Mouse (Mus musculus) hindbrain, embryonic 14.5 days (tissue): ENCODE measurements at regions not wholly inside any gene's neighbourhood (a gene's known extent, or its start where the extent isn't known, plus 50 kb on each side); places are given as distances from the start of the nearest gene placed in this dataset.

Experiments used
- ATAC-seq: fragments of 200-750 bp; cut with Nextera tagmentation; 2 replicates; pipeline ENCODE4 v1.8.0; 2017; ENCODE audit warnings: moderate number of reproducible peaks, mild to moderate bottlenecking, moderate TSS enrichment, moderate library complexity; ENCODE audit not compliant: low FRiP score
- DNase-seq: peaks from one replicate; pipeline ENCODE4 v3.0.0-alpha.2; 2015; ENCODE audit warnings: low spot score
- H3K27ac ChIP-seq: fragments of 300-500 bp; sonication (generic); 2 replicates; pipeline ENCODE4 v1.5.1; 2014; ENCODE audit warnings: mild to moderate bottlenecking, moderate library complexity
- H3K27me3 ChIP-seq: fragments of 300-500 bp; sonication (generic); 2 replicates; pipeline ENCODE4 v1.6.1; 2014; ENCODE audit warnings: mild to moderate bottlenecking, low read length, mixed read lengths; ENCODE audit not compliant: control insufficient read depth, insufficient read depth
- H3K36me3 ChIP-seq: fragments of 300-500 bp; sonication (generic); replicated peaks from 2 replicates; pipeline ENCODE4 v1.6.1; 2014; ENCODE audit not compliant: control insufficient read depth, insufficient read depth
- H3K4me1 ChIP-seq: fragments of 300-500 bp; sonication (generic); replicated peaks from 2 replicates; pipeline ENCODE4 v1.6.1; 2014; ENCODE audit warnings: antibody characterized with exemption, low read length, mixed read lengths; ENCODE audit not compliant: control insufficient read depth, insufficient read depth
- H3K4me2 ChIP-seq: fragments of 300-500 bp; sonication (generic); replicated peaks from 2 replicates; pipeline ENCODE4 v1.6.1; 2014; ENCODE audit warnings: mild to moderate bottlenecking, moderate library complexity
- H3K4me3 ChIP-seq: fragments of 300-500 bp; sonication (generic); replicated peaks from 2 replicates; pipeline ENCODE4 v1.5.1; 2014; ENCODE audit warnings: mild to moderate bottlenecking, low read length
- H3K9ac ChIP-seq: fragments of 300-500 bp; sonication (generic); 2 replicates; pipeline ENCODE4 v1.6.1; 2014
- H3K9me3 ChIP-seq: fragments of 300-500 bp; sonication (generic); 2 replicates; pipeline ENCODE4 v1.6.1; 2016; ENCODE audit warnings: low read length; ENCODE audit not compliant: control insufficient read depth
- WGBS: fragments of 180-500 bp; shearing (Covaris S2); extraction: QIAGEN DNeasy Blood & Tissue Kit; methylation state at CpG from one replicate; pipeline ENCODE4 v1.1.7; 2014; 5-methylcytosine and 5-hydroxymethylcytosine counted together

DNA sequence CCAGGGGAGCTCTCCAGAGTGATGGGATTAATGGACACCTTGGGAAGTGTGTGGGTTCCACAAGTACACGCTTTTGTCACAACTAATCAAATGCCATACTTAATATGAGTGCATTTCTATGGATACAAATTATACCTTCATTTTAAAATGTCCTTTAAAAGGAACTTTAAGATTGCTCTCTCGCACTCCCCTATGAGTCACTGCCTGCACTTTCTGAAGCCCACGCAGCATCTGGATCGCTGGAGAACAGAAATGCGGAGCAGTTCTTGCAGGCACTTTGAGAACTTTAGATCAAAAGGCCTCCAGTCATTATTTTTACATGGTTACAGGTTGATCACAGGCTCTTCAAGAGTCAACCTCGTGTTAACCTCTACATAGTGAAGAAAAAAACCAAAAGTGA, 503.5 kb upstream of the Celf2 start:
- H3K27me3 ChIP-seq, result no peaks in the 10 kb centered on the region
- no peaks in the 10 kb centered on the region for H3K9me3 ChIP-seq
- WGBS, result 86% methylated on average over 6 of the region's 6 CpGs
- H3K4me1 ChIP-seq, result no peaks in the 10 kb centered on the region
- no peaks in the 10 kb centered on the region for H3K36me3 ChIP-seq
- DNase-seq (no peak), ATAC-seq (no peak)
- H3K9ac ChIP-seq, result no peak overlapping the region
- no peak overlapping the region for H3K4me2 ChIP-seq
- no peak overlapping the region for H3K27ac ChIP-seq
- no peak overlapping the region for H3K4me3 ChIP-seq

DNA sequence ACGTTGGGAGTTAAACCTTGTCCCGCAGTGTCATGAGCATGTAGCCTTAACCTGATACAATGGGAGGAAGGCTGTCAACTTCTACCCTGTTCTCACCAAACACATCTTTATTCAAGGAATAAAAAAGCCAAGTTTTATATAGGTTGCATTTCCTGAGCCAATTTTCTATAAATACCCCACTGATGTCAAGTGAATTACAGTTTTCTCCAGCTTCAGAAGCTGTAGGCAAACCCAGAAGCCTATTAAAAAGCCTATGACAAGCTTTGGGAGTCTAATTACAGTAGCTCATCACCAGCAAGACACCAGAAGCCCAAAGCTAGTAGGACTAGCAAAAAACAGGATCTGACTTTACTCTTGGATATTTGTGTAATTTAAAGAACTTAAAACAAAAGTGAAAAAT, 490.1 kb upstream of the Celf2 start:
- Histone ChIP-seq H3K9ac (no peak overlapping the region), H3K4me1 (no peaks in the 10 kb centered on the region), H3K27ac (no peak overlapping the region), H3K36me3 (no peaks in the 10 kb centered on the region), H3K4me2 (no peak overlapping the region), H3K9me3 (no peaks in the 10 kb centered on the region), H3K27me3 (no peaks in the 10 kb centered on the region), H3K4me3 (no peak overlapping the region)
- no peak for DNase-seq
- no peak for ATAC-seq
- WGBS, result 96% methylated on average over 2 of the region's 2 CpGs

DNA sequence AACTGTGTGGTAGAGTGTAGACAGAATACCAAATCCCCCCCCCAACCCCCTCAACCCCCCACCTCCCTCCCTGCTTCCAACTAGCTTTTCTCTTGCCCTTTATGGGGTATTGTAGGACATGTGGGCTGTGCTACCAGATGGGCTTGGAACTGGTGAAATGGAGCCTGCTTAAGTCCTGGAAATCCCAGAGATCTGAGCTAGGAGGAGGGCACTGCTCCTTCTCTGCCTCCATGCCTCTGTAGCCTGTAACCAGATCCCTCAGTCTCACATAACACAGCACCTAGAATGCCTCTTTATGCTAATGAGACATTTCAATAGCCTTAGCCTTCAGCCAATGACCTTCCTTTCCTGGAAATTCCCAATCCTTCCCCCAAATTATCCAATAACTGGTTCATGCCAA, 465.1 kb upstream of the Celf2 start:
- Histone ChIP-seq H3K27me3 (no peaks in the 10 kb centered on the region), H3K4me3 (no peak overlapping the region)

DNA sequence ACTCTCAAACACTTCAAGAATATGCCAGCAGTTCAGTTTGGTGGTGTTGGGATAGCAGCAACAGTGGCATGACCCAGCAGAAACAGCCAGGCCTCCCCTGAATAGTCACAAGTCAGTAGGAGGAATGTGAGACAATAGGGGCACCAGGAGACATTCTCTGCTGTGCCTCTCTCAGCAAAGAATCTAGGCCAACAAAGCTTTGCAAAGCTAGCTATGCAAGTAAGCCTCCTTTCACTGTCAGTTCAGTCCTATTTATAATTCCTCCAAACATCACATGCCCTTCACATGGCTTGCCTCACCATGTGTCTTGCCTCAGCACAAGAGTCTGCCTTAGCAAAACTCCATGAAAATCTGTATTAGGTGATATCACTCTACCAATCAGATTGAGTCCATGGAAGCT, 454.1 kb upstream of the Celf2 start:
- DNase-seq, result no peak
- Histone ChIP-seq H3K9me3 (no peaks in the 10 kb centered on the region), H3K4me2 (no peak overlapping the region), H3K4me1 (no peaks in the 10 kb centered on the region), H3K27me3 (no peaks in the 10 kb centered on the region), H3K27ac (no peak overlapping the region), H3K4me3 (no peak overlapping the region), H3K36me3 (no peaks in the 10 kb centered on the region), H3K9ac (no peak overlapping the region)
- no peak for ATAC-seq

More for the DNA sequence above, 465.1 kb upstream of the Celf2 start:
- Histone ChIP-seq H3K27ac (no peak overlapping the region), H3K9me3 (no peaks in the 10 kb centered on the region), H3K9ac (no peak overlapping the region), H3K4me2 (no peak overlapping the region), H3K36me3 (no peaks in the 10 kb centered on the region), H3K4me1 (no peaks in the 10 kb centered on the region)
- no peak for DNase-seq
- ATAC-seq, result no peak

DNA sequence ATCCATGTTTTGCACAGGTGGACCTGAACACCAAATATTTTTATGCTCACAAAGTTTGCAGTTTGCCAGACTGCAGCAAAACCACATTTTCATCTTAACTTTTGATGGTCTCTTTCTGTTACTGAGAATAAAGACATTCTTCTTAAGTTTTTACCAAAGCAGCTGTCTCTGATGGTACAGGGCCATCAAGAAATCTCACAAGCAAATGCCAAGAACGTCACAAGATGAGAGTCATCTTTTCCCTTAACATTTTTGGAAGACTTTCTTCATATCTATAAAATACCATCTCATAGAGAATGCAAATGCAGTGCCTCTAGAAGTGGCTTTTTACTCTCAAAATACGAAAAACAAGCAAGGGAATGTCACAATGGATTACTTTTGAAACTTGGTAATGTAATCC, 444.8 kb upstream of the Celf2 start:
- ATAC-seq, result no peak
- Histone ChIP-seq H3K27me3 (no peaks in the 10 kb centered on the region), H3K4me3 (no peak overlapping the region), H3K4me2 (no peak overlapping the region), H3K4me1 (no peaks in the 10 kb centered on the region), H3K9ac (no peak overlapping the region), H3K27ac (no peak overlapping the region), H3K36me3 (no peaks in the 10 kb centered on the region), H3K9me3 (no peaks in the 10 kb centered on the region)
- DNase-seq, result no peak
- 79% methylated on average over 2 of the region's 2 CpGs for WGBS

DNA sequence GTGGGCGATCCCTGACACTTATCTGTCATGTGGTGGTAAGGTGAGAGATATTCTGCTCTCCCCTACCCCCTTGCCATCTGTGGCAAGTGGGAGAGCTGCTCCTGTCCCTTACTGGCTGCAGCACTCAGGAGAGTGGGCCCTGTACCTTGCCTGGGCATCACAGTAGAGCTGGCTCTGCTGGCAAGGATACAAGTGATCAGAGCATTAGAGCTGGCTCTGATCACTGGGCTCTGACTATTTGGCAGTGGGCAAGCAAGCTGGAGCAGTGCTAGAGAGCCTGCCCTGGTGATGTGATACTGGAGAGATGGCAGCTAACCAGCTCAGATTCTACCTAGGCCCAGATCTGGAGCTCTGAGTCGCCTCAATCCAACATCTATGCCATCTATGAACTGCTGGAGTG, 443.5 kb upstream of the Celf2 start:
- Histone ChIP-seq H3K27ac (no peak overlapping the region), H3K4me2 (no peak overlapping the region), H3K4me3 (no peak overlapping the region), H3K9me3 (no peaks in the 10 kb centered on the region), H3K36me3 (no peaks in the 10 kb centered on the region), H3K27me3 (no peaks in the 10 kb centered on the region), H3K4me1 (no peaks in the 10 kb centered on the region), H3K9ac (no peak overlapping the region)
- no peak for DNase-seq
- 88% methylated on average over 2 of the region's 2 CpGs for WGBS
- no peak for ATAC-seq

DNA sequence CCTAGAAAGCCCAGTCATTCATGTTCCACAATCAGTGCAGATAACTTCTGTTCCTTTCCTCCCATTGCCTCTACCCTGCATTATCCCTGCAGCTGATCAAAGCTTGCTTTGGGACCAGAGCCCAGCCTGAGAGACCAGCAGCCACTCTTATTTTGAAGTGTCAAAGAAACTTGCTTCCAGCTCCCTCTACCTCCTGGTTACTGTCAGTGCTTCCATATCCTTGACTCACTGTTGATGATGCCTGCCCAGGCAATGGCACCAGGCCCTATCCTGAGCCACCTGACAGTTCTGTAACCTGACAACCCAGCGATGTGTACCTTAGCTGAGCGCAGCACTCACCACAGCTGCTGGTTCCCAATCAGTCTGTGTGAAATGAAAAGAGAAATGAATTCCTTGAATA, 435.6 kb upstream of the Celf2 start:
- no peaks in the 10 kb centered on the region for H3K36me3 ChIP-seq
- H3K27ac ChIP-seq, result no peak overlapping the region
- no peaks in the 10 kb centered on the region for H3K9me3 ChIP-seq
- WGBS, result 72% methylated on average over 2 of the region's 2 CpGs
- no peak for DNase-seq
- H3K4me3 ChIP-seq, result no peak overlapping the region
- no peaks in the 10 kb centered on the region for H3K4me1 ChIP-seq
- H3K27me3 ChIP-seq, result no peaks in the 10 kb centered on the region
- ATAC-seq, result no peak
- no peak overlapping the region for H3K4me2 ChIP-seq
- H3K9ac ChIP-seq, result no peak overlapping the region

DNA sequence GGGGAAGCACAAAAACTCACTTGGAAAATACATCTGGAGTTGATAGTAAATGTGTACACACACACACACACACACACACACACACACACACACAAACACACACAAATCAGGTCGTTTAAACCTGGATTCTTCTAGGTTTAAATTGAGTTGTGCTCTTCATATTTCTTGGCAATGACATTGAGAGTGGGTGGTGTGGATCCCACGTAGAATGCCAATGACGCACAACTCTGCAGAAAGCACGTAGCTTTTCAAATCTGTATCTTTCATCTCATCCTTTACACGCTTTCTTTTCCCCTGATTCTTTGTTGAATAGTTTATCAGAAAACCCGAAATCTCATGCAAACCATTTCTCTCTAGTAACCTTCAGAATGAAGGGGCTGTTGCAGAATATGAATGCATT, 424.3 kb upstream of the Celf2 start:
- Histone ChIP-seq H3K4me1 (no peaks in the 10 kb centered on the region), H3K9me3 (no peaks in the 10 kb centered on the region), H3K27me3 (no peaks in the 10 kb centered on the region), H3K4me2 (no peak overlapping the region), H3K36me3 (no peaks in the 10 kb centered on the region), H3K27ac (no peak overlapping the region), H3K9ac (no peak overlapping the region), H3K4me3 (no peak overlapping the region)
- WGBS, result 78% methylated on average over 6 of the region's 6 CpGs
- ATAC-seq (no peak), DNase-seq (no peak)

DNA sequence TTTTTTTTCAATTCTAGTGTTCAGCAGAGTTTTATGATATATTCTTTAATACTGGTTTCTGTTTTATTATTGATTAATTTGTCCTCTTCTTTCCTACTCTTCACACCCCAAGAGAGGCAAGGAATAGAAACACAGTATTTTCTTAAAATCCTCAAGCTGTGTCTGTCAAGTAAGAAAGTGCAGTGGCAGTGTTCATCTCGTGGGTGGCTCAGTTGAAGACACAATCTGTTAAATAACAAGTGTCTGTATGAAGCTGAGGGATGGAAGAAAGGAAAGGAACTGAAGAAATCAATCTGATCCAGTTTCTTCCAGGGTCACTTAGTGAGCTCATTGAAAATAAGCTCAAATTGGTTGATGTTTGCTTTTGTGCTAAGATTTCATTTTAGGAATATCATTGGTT, 396.9 kb upstream of the Celf2 start:
- no peaks in the 10 kb centered on the region for H3K36me3 ChIP-seq
- WGBS, result 31% methylated on average over 1 of the region's 1 CpGs
- ATAC-seq, result no peak

DNA sequence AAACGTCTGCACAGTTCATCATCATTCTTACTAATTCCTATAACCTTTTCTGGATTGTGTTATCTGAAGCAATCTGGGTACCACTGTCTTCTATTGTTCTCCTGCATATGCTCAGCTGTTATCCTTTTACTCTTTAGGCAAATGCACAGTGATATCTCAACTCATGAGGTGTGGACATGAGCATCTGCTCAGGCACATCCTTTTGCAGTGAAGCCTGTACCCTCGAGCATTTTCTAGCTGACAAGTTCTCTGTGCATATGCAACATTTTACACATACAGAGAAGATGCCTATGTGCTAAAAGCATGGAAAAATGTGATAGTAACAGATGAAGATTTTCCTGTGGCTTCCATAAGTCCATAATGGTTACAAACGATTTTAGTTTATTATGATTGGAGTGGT, 384.4 kb upstream of the Celf2 start:
- Histone ChIP-seq H3K36me3 (no peaks in the 10 kb centered on the region), H3K9me3 (peaks cover 6% of the 10 kb centered on the region; the same call in 1 of the 2 replicates), H3K9ac (no peak overlapping the region), H3K27ac (no peak overlapping the region), H3K4me3 (no peak overlapping the region), H3K4me1 (no peaks in the 10 kb centered on the region), H3K27me3 (no peaks in the 10 kb centered on the region), H3K4me2 (no peak overlapping the region)
- DNase-seq (no peak), ATAC-seq (no peak)
- 82% methylated on average over 3 of the region's 3 CpGs for WGBS

More for the DNA sequence above, 396.9 kb upstream of the Celf2 start:
- Histone ChIP-seq H3K27ac (no peak overlapping the region), H3K4me2 (no peak overlapping the region), H3K9ac (no peak overlapping the region), H3K27me3 (no peaks in the 10 kb centered on the region), H3K4me1 (no peaks in the 10 kb centered on the region), H3K4me3 (no peak overlapping the region), H3K9me3 (no peaks in the 10 kb centered on the region)
- no peak for DNase-seq
